Mouse (Mus musculus): ENCODE results near the gene Asb16.

DNA sequence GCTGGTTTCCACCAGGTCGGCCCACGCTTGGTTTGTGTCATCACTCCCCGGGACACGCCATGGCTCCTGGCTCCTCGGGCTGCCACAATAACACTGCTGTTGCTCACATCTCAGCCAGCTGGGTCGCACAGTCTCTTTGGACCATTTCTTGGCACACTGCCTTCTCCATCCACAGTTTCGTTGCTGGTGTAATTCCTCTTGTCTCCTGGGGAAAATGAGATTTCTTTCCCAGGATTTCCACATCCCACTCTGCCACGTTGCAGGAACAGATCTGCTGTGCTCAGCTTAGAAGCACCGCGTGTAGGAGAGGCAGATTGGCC is 52.1 kb downstream of the Asb16 start:
- peak; percentile 64 for TF ChIP-seq POLR2A (IDR thresholded peaks at IDR 0.05; ENCODE audit: low read depth, low read length)
- TF ChIP-seq CTCF (IDR thresholded peaks at IDR 0.05; ENCODE audit: borderline replicate concordance, insufficient read depth, low read length) = no peak
